ENCODE assay signal across 9 mouse cellular contexts in genomic region chr1:176075409-176075808, GRCm38 (mm10).
DNase-seq lines count a peak whose midpoint lies in the region; ATAC-seq and TF ChIP-seq lines count a peak whose summit lies in the region.
"Had no signal": no experiment of that assay in that cellular context is flagged by ENCODE, and none has a peak within 500 bp of the region (broad histone marks: within the 10 kb centered on the region; RNA-seq: fewer than 3 reads in every experiment).

No protein-coding gene starts in this region.

- H3K9me3 ChIP-seq in hindbrain, embryonic 11.5 days (ENCODE audit: control insufficient read depth, low read length), result no peaks in the 10 kb centered on the region
- H3K9me3 ChIP-seq in hindbrain, embryonic 10.5 days, result no peaks in the 10 kb centered on the region
- no peaks in the 10 kb centered on the region for H3K9me3 ChIP-seq in MEL (replicated peaks; ENCODE audit: insufficient read depth, low read length)
- no peaks in the 10 kb centered on the region for H3K9me3 ChIP-seq in heart, embryonic 16.5 days (replicated peaks; ENCODE audit: control insufficient read depth, low read length)
- H3K9me3 ChIP-seq: liver, embryonic 15.5 days had no signal

- TF ChIP-seq RAD21 in MEL (IDR thresholded peaks at IDR 0.05; ENCODE audit: low read depth, low read length), result no peak

- no peak overlapping the region for H3K9ac ChIP-seq in hindbrain, embryonic 11.5 days (ENCODE audit: low read depth, low read length)
- no peak overlapping the region for H3K9ac ChIP-seq in MEL (ENCODE audit: control insufficient read depth, low read depth, low read length, poor library complexity, severe bottlenecking)
- H3K9ac ChIP-seq in heart, embryonic 16.5 days (ENCODE audit: low read length), result no peak overlapping the region
- H3K9ac ChIP-seq: liver, embryonic 15.5 days had no signal

- no peaks in the 10 kb centered on the region for H3K27me3 ChIP-seq in hindbrain, embryonic 11.5 days (ENCODE audit: control insufficient read depth, insufficient read depth, low read length)
- H3K27me3 ChIP-seq in hindbrain, embryonic 10.5 days (ENCODE audit: insufficient read depth, poor library complexity, severe bottlenecking), result no peaks in the 10 kb centered on the region
- no peaks in the 10 kb centered on the region for H3K27me3 ChIP-seq in MEL (ENCODE audit: control insufficient read depth in 1 of 2, insufficient read depth in 2 of 2, low read length in 2 of 2)
- no peaks in the 10 kb centered on the region for H3K27me3 ChIP-seq in heart, embryonic 16.5 days (ENCODE audit: control insufficient read depth, insufficient read depth, low read length)
- no peaks in the 10 kb centered on the region for H3K27me3 ChIP-seq in myocyte (ENCODE audit: control insufficient read depth, insufficient read depth, insufficient read length)
- H3K27me3 ChIP-seq: liver, embryonic 15.5 days had no signal

- DNase-seq in hindbrain, embryonic 11.5 days (ENCODE audit: low spot score), result no peak
- no peak for DNase-seq in hindbrain, embryonic 10.5 days (ENCODE audit: low spot score)
- peak; percentile 82 for DNase-seq in MEL (ENCODE audit: low read depth, low spot score)
- DNase-seq in cerebellum, postnatal 10 days, result peak; percentile 88 to 89
- peak; percentile 34 for DNase-seq in liver
- no peak for DNase-seq in yolk sac, embryonic 10.5 days (ENCODE audit: low spot score)

- peak; percentile 31 to 45; a peak in 3 of 4 replicates for TF ChIP-seq EP300 in MEL (IDR thresholded peaks at IDR 0.05; ENCODE audit: low read depth in 1 of 2, low read length in 2 of 2)

- no peak overlapping the region for H3K4me2 ChIP-seq in hindbrain, embryonic 11.5 days (replicated peaks; ENCODE audit: low read depth, low read length)
- no peak overlapping the region for H3K4me2 ChIP-seq in heart, embryonic 16.5 days (ENCODE audit: low read depth, low read length)
- peak overlapping the region; percentile 1 for H3K4me2 ChIP-seq in myocyte (ENCODE audit: low read depth)
- H3K4me2 ChIP-seq: liver, embryonic 15.5 days had no signal

- no peak overlapping the region for H3ac ChIP-seq in myocyte (ENCODE audit: control insufficient read depth, insufficient read length)

- no peaks in the 10 kb centered on the region for H3K4me1 ChIP-seq in hindbrain, embryonic 11.5 days (replicated peaks; ENCODE audit: control insufficient read depth, insufficient read depth, low read length)
- no peaks in the 10 kb centered on the region for H3K4me1 ChIP-seq in hindbrain, embryonic 10.5 days (replicated peaks)
- H3K4me1 ChIP-seq in MEL (ENCODE audit: control insufficient read depth in 1 of 2, insufficient read depth in 2 of 2, low read length in 2 of 2), result peaks cover 22 to 46% of the 10 kb centered on the region in 2 experiments
- peaks cover 12% of the 10 kb centered on the region for H3K4me1 ChIP-seq in heart, embryonic 16.5 days (ENCODE audit: control insufficient read depth, insufficient read depth, low read length)
- H3K4me1 ChIP-seq: liver, embryonic 15.5 days had no signal

- no peak overlapping the region for H3K27ac ChIP-seq in hindbrain, embryonic 11.5 days (ENCODE audit: low read depth, low read length)
- no peak overlapping the region for H3K27ac ChIP-seq in hindbrain, embryonic 10.5 days
- peak overlapping the region; percentile 37 for H3K27ac ChIP-seq in MEL (ENCODE audit: control insufficient read depth, low read depth, low read length)
- no peak overlapping the region for H3K27ac ChIP-seq in heart, embryonic 16.5 days (ENCODE audit: low read length)
- H3K27ac ChIP-seq: liver, embryonic 15.5 days had no signal

- ATAC-seq in hindbrain, embryonic 11.5 days (ENCODE audit: low FRiP score), result peak; percentile 53; the same call in 1 of the 2 replicates
- ATAC-seq in heart, embryonic 16.5 days (replicated peaks; ENCODE audit: extremely low read depth, insufficient read depth, low FRiP score), result peak; percentile 80; the same call in 1 of the 2 replicates

- no peak overlapping the region for H3K4me3 ChIP-seq in hindbrain, embryonic 11.5 days (ENCODE audit: low read depth, low read length)
- H3K4me3 ChIP-seq in hindbrain, embryonic 10.5 days, result no peak overlapping the region
- peak overlapping the region in 1 of 2 experiments; percentile 8; a peak in 1 of 4 replicates for H3K4me3 ChIP-seq in MEL (ENCODE audit: control insufficient read depth in 1 of 2, insufficient read depth in 1 of 2, low read depth in 2 of 2, low read length in 2 of 2)
- no peak overlapping the region for H3K4me3 ChIP-seq in heart, embryonic 16.5 days (ENCODE audit: low read length)
- H3K4me3 ChIP-seq in myocyte, result no peak overlapping the region
- H3K4me3 ChIP-seq: liver, embryonic 15.5 days had no signal

- TF ChIP-seq POLR2A in MEL (IDR thresholded peaks at IDR 0.05; ENCODE audit: control insufficient read depth in 1 of 2, insufficient read depth in 1 of 2, low read depth in 1 of 2, low read length in 2 of 2, poor library complexity in 1 of 2) (no peak), myocyte (IDR thresholded peaks at IDR 0.05; ENCODE audit: insufficient read length, low read depth) (no peak)

- 83% methylated on average over 1 of the region's 1 CpGs for WGBS in hindbrain, embryonic 11.5 days
- WGBS in hindbrain, embryonic 10.5 days, result 76% methylated on average over 1 of the region's 1 CpGs
- WGBS in heart, embryonic 16.5 days, result 58% methylated on average over 1 of the region's 1 CpGs

- H3K36me3 ChIP-seq in hindbrain, embryonic 11.5 days (ENCODE audit: control insufficient read depth, insufficient read depth, low read length), result no peaks in the 10 kb centered on the region
- H3K36me3 ChIP-seq in hindbrain, embryonic 10.5 days, result no peaks in the 10 kb centered on the region
- peaks cover 0 to 52% of the 10 kb centered on the region in 2 experiments; a peak in 2 of 4 replicates for H3K36me3 ChIP-seq in MEL (ENCODE audit: control insufficient read depth in 1 of 2, insufficient read depth in 2 of 2, low read length in 2 of 2)
- no peaks in the 10 kb centered on the region for H3K36me3 ChIP-seq in heart, embryonic 16.5 days (ENCODE audit: control insufficient read depth, insufficient read depth)
- no peaks in the 10 kb centered on the region for H3K36me3 ChIP-seq in myocyte (ENCODE audit: control insufficient read depth, insufficient read depth)
- H3K36me3 ChIP-seq: liver, embryonic 15.5 days had no signal

- H3K79me2 ChIP-seq in MEL (ENCODE audit: control insufficient read depth, insufficient read depth, low read length, poor library complexity), result no peaks in the 10 kb centered on the region
- H3K79me2 ChIP-seq in myocyte (ENCODE audit: control insufficient read depth, insufficient read depth), result no peaks in the 10 kb centered on the region

- TF ChIP-seq CTCF in MEL (IDR thresholded peaks at IDR 0.05 in 2 of 3, conservative IDR thresholded peaks at IDR 0.05 in 1 of 3; ENCODE audit: control insufficient read depth in 1 of 3, insufficient read depth in 1 of 3, low read depth in 2 of 3, low read length in 3 of 3, poor library complexity in 1 of 3, severe bottlenecking in 1 of 3), result no peak

TF ChIP-seq in MEL, 35 proteins besides CTCF, POLR2A, EP300 and RAD21:
- TF ChIP-seq ETS1 (IDR thresholded peaks at IDR 0.05; ENCODE audit: low read depth, low read length), result peak; percentile 90
- peak; percentile 49; the same call in 1 of the 2 replicates for TF ChIP-seq SIN3A (IDR thresholded peaks at IDR 0.05; ENCODE audit: low read length)
- TF ChIP-seq MAZ (IDR thresholded peaks at IDR 0.05; ENCODE audit: low read depth, low read length), result no peak
- no peak for TF ChIP-seq NRF1 (IDR thresholded peaks at IDR 0.05; ENCODE audit: insufficient read depth, low read depth, low read length, poor library complexity, severe bottlenecking)
- TF ChIP-seq ZNF384 (IDR thresholded peaks at IDR 0.05; ENCODE audit: low read depth, low read length), result peak; percentile 85
- TF ChIP-seq RCOR1 (IDR thresholded peaks at IDR 0.05; ENCODE audit: low read depth, low read length), result 0 out of 2 replicates have a peak, but pooled peaks have one; percentile 17
TF ChIP-seq in MEL: peak in this region for 4.

TF ChIP-seq in myocyte, 11 proteins besides CTCF, POLR2A, EP300 and RAD21:
- TF ChIP-seq MYOD1 (IDR thresholded peaks at IDR 0.05; ENCODE audit: control insufficient read depth in 1 of 3, insufficient read length in 2 of 3, low read depth in 2 of 3), result peak in 2 of 3 experiments; percentile 10 to 20
- no peak for TF ChIP-seq MAX (IDR thresholded peaks at IDR 0.05; ENCODE audit: low read depth)

Comparison
In these comparisons a context has a peak if more than half of its experiments do, and no peak if none do; other contexts are left out.
1. DNase-seq: peak in MEL (single experiment), cerebellum, postnatal 10 days (2 of 2) and liver (single experiment); none in hindbrain, embryonic 11.5 days (single experiment), hindbrain, embryonic 10.5 days (single experiment) and yolk sac, embryonic 10.5 days (single experiment).